Mouse (Mus musculus): Measurements from ENCODE around the gene Tst.

GRCm38 (mm10) chr15:78413719-78414117 is 8.0 kb upstream of the Tst start:
- no peak for TF ChIP-seq CTCF (IDR thresholded peaks at IDR 0.05; ENCODE audit: low read depth, low read length)
- TF ChIP-seq POLR2A (IDR thresholded peaks at IDR 0.05; ENCODE audit: borderline replicate concordance, low read depth, low read length) = no peak
